Mouse (Mus musculus) megakaryocyte, embryonic 14.5 days (primary cell): ENCODE measurements at regions not wholly inside any gene's neighbourhood (a gene's known extent, or its start where the extent isn't known, plus 50 kb on each side); places are given as distances from the start of the nearest gene placed in this dataset.

Experiments used
- H3K27me3 ChIP-seq: replicated peaks from 2 replicates; pipeline ENCODE3; 2012; ENCODE audit warnings: inconsistent platforms
- H3K36me3 ChIP-seq: replicated peaks from 2 replicates; pipeline ENCODE3; 2012; ENCODE audit warnings: low read length, inconsistent platforms, mixed read lengths
- H3K4me1 ChIP-seq: 2 replicates; pipeline ENCODE4 v1.6.1; 2012; ENCODE audit warnings: inconsistent platforms
- H3K4me3 ChIP-seq: replicated peaks from 2 replicates; pipeline ENCODE3; 2012; ENCODE audit warnings: moderate library complexity, mild to moderate bottlenecking, inconsistent platforms
- H3K9me3 ChIP-seq: 2 replicates; pipeline ENCODE4 v1.6.1; 2012; ENCODE audit warnings: inconsistent platforms
- FLI1 ChIP-seq: IDR thresholded peaks from 2 replicates; pipeline ENCODE4 v1.6.1; 2012; ENCODE audit warnings: low read length, inconsistent platforms, mixed read lengths
- GATA1 ChIP-seq: IDR thresholded peaks from 3 replicates; pipeline ENCODE4 v1.6.1; 2012; ENCODE audit warnings: mixed read lengths, low read length, inconsistent platforms, borderline replicate concordance

DNA sequence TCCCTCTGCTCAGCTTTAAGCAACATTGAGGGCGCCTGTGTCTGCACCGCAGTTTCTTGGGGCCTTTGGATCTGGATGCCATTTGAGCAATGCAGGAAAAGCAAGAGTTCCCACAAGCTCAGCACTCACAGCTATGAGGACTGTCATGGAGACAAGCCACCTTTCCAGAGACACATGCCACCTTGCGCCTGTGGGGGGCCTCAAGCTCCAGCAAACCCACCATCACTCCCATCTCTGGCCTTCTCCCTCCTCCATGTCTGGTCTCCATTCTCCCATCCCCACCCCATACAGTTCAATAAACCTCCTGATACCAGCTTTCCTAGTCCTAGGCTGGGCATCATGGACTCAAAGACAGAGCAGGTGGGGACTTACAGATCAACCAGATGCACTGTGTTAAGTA, 97.8 kb downstream of the Wdr11 start:
- TF ChIP-seq GATA1: no peak

DNA sequence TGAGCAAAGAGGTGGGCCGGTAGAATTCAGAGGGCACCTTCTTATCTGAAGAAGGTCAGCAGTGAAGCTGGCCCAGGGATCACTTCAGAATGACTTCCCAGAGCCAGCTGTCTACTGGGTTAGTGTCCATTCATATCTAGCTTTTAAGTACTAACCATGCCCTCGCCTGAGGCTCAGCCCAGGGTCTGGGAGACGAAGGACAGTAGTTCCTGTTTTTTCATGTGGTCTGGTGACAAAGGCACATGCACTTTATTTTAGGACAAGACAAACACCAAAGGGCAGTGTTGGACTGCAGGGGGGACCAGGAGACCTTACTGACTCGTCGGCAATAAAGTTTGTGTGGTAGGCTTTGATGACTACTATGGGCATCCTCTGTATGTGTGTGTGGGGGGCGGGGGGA, 99.2 kb downstream of the Wdr11 start:
- H3K4me3 ChIP-seq: no peak overlapping the region
- no peaks in the 10 kb centered on the region for H3K27me3 ChIP-seq
- no peak for TF ChIP-seq GATA1
- no peak for TF ChIP-seq FLI1
- peaks cover 53% of the 10 kb centered on the region for H3K9me3 ChIP-seq
- H3K36me3 ChIP-seq: no peaks in the 10 kb centered on the region
- H3K4me1 ChIP-seq: no peaks in the 10 kb centered on the region

More for the DNA sequence above, 97.8 kb downstream of the Wdr11 start:
- Histone ChIP-seq H3K9me3 (peaks cover 41% of the 10 kb centered on the region), H3K27me3 (no peaks in the 10 kb centered on the region), H3K4me3 (no peak overlapping the region), H3K36me3 (no peaks in the 10 kb centered on the region), H3K4me1 (no peaks in the 10 kb centered on the region)

DNA sequence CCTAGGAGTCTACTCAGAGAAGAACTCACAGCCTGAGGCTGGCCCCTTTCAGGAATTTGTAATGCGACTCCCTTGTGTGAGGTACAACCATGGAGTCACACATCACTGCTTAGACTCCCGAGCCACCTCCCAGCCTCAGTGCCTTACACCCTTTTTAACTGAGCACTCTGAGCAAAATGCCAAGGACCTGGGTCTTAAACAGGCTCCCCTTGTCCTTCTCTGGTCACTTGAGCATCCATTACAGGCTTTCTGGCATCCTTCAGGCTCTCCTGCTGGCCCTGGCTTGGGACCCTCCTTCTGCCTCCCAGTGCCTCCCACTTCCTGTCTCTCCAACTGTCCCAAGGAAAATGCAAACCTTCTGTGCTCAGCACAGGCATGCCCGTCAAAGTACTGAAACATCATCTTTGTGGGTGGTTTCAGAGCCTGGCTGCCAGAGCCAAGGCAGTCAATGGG, 100.0 kb downstream of the Wdr11 start:
- Histone ChIP-seq H3K4me1 (no peaks in the 10 kb centered on the region), H3K4me3 (no peak overlapping the region), H3K9me3 (peaks cover 57% of the 10 kb centered on the region), H3K36me3 (no peaks in the 10 kb centered on the region), H3K27me3 (peaks cover under 1% of the 10 kb centered on the region)
- TF ChIP-seq GATA1 (no peak), FLI1 (no peak)

DNA sequence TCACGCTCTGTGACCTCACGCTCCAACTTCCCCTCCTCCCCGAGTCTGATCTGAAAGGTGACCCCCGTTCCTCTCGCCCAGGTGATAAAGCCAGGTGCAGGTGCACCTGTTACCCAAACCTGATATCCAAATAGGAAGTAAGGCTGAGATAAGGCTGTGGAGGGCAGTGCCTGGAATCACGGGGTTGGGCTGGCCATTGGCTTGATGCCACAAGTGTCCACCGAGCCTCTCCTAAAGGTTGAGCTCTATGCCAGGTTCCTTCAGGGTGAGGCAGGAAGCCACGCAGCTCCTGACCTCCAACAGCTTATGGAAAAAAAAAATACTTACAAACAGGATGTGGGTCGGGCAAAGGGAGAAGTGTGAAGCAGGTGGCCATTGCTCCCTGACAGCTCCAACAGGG, 102.0 kb downstream of the Wdr11 start:
- no peaks in the 10 kb centered on the region for H3K4me1 ChIP-seq
- H3K27me3 ChIP-seq: peaks cover 2% of the 10 kb centered on the region
- peaks cover 65% of the 10 kb centered on the region for H3K9me3 ChIP-seq
- TF ChIP-seq FLI1 (no peak), GATA1 (no peak)
- no peak overlapping the region for H3K4me3 ChIP-seq
- H3K36me3 ChIP-seq: no peaks in the 10 kb centered on the region

DNA sequence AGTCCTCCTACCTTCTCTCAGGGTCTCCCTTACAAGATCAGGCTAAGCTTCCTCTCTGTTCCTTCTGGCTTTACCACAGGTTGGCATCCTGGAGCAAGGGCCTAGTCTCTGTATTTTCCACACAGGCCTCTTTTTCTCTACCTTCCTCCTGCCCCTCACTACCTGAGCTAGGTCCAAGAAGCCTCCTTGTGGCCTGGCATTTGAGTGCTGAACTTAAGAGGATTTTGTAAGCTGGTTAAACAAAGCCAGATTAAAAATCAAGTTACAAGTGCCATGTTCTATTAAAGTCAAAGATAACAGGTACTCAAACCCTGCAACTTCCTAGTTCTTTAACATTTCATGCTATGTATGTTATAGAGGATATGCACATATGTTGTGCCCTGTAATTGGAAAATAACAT, 102.5 kb downstream of the Wdr11 start:
- Histone ChIP-seq H3K9me3 (peaks cover 60% of the 10 kb centered on the region), H3K36me3 (no peaks in the 10 kb centered on the region), H3K4me3 (no peak overlapping the region), H3K27me3 (peaks cover 2% of the 10 kb centered on the region), H3K4me1 (no peaks in the 10 kb centered on the region)
- no peak for TF ChIP-seq GATA1
- no peak for TF ChIP-seq FLI1

DNA sequence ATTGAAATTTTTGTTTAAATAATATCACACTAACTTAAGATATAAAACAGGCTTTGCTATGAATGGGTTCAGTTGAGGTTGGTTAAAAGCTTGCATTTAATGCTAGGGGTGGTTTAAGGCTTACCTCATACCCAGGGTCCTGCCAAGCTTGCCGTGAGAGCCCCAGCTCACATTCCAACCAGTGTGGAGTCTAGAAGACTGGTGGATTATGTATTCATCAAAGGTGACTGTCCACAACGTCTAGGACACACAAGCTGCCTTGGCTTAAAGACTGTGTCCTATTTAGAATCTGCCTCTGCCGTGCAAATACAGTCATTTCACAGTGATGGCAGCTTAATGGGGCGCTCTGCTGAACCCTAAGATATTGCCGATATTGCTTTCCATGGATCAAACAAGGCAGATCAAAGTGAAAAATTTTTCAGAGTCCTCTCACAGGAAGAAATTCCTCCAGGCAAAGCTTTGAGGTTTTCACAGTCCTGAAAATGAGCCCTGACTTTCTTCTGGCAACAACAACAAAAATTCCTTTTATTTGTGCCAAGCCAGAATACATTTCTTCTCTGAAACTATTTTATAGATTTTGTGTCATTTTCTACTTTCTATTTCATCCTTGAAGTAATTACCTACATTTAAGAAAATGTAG, 108.4 kb downstream of the Wdr11 start:
- TF ChIP-seq FLI1 (no peak), GATA1 (no peak)
- Histone ChIP-seq H3K4me1 (no peaks in the 10 kb centered on the region), H3K4me3 (no peak overlapping the region), H3K36me3 (no peaks in the 10 kb centered on the region), H3K27me3 (peaks cover 2% of the 10 kb centered on the region), H3K9me3 (peaks cover 19% of the 10 kb centered on the region)

DNA sequence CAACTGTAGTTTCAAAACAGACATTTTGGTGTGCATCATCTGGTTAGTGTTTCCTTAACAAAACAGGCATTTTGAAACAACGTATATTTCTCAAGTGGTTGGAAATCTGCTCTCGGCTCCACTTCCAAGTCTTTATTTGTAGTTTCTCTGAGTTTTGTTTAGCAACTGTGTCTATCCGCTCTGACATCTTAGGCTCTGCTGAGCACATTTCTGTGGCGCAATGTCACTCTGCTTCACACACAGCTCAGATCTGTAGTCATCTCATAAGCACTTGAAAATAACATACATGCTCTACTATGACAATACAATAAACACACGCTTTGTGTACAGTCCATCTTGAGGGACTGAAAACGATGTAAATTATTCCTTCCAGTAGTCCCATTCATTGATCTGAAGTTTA, 135.9 kb downstream of the Wdr11 start:
- Histone ChIP-seq H3K36me3 (no peaks in the 10 kb centered on the region), H3K9me3 (peaks cover 6% of the 10 kb centered on the region; the same call in 1 of the 2 replicates), H3K27me3 (no peaks in the 10 kb centered on the region), H3K4me3 (no peak overlapping the region), H3K4me1 (no peaks in the 10 kb centered on the region)
- no peak for TF ChIP-seq FLI1
- no peak for TF ChIP-seq GATA1

DNA sequence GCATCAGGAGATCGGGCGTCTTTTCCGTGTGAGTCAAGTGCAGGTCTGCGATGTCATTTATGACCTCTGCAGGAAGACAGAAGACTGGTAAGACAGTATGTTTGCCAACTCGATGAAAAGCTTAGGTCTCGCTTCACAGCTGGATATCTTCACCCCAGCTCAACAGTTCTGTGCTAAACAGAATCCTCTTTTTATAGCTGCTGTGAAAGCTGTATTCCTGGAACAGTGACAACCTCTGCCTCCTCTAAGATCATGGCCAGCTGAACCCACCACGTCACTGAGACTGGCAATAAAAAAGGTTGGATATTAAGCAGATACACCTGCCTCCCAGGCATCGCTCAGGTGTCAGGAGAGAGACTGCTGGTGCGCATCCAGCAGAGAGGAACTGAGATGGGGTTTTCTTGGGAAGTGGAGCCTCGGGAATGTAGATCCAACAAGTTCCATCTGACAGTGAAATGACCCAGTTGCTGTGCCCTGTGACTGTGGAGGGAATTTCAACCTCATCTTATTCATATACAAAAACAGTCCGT, 138.1 kb downstream of the Wdr11 start:
- Histone ChIP-seq H3K9me3 (peaks cover 6% of the 10 kb centered on the region; the same call in 1 of the 2 replicates), H3K27me3 (no peaks in the 10 kb centered on the region), H3K4me3 (no peak overlapping the region), H3K4me1 (no peaks in the 10 kb centered on the region), H3K36me3 (no peaks in the 10 kb centered on the region)
- no peak for TF ChIP-seq FLI1
- no peak for TF ChIP-seq GATA1

DNA sequence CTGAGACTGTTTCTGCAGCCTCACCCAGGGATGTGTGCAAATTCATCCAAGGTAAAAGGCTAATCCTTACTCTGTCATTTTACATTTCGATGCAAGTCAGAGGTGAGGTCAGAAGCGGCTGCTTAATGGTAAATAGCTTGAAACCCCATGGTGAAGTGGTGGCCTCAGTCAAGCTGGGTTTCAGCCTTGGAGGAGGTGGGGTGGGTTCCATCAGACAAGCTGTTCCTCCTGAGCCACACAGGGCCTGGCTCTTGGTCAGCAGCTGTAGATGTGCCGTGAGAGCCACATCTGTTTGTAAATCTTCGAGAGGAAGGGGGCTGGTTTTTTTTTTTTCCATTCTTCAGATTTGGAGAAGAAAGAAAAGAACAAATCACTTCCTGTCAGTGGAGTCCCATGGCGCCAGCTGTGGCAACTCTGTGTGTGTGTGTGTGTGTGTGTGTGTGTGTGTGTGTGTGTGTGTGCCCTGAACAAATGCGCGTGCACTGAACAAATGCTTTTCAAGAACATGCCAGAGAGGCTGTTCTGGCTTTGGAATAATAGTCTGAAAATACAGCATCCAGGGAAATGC, 139.2 kb downstream of the Wdr11 start:
- Histone ChIP-seq H3K36me3 (no peaks in the 10 kb centered on the region), H3K9me3 (peaks cover 6% of the 10 kb centered on the region; the same call in 1 of the 2 replicates), H3K4me3 (no peak overlapping the region), H3K4me1 (no peaks in the 10 kb centered on the region), H3K27me3 (no peaks in the 10 kb centered on the region)
- no peak for TF ChIP-seq FLI1
- TF ChIP-seq GATA1: no peak

DNA sequence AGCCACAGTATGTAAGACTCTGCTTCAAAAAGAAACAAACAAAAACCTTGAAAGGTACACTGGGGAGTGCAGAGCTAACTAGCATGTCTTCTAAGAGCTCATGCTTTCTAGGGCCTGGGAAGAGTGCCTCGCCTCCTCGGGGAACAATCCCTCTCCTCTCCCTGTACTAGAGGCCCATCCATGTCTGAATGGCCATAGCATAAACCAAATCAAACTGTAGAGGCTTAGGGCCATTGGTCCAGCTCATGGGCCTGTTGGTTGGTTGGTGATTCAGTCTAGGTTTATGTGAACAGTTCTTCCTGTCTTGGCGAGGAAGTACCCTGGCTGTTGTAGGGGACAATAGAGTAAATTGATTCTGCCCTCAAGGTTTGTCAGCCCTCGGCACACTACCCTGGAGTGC, 151.0 kb downstream of the Wdr11 start:
- H3K4me1 ChIP-seq: no peaks in the 10 kb centered on the region
- TF ChIP-seq GATA1 (no peak), FLI1 (no peak)

DNA sequence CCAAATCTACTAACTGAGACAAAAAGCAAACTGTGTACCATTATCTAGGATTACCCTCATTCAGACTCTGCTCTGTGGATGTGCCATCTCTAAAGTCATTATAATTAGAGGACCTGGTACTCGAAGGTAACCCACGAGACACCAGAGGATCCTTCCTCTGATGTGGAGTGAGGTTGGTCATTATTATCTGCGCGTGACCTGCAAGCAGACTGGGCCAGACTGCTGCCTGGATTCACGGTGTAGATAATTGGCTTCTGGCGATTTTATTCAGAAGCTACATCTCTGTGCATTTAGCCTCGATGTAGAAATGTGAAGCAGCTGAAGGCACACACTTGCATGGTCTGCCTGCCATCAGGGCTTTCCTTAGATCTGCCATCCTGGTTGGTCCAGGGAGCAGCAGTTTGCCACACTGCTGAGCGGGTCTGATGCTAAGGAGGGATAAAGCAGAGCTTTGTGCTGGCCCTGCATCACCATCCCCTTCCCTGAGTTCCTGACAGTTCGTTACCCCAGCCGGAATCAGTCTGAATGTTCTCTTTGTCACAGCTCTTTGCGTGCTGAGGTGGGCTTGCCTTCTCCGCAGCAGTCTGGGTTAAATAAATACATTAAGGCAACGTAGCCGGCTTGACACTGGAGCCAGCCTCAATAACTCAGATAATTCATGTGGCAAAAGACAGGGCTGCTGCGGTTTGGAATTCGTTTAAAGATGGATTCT, 152.4 kb downstream of the Wdr11 start:
- TF ChIP-seq GATA1 (no peak), FLI1 (no peak)
- Histone ChIP-seq H3K4me1 (no peaks in the 10 kb centered on the region), H3K4me3 (no peak overlapping the region), H3K9me3 (peaks cover 21% of the 10 kb centered on the region), H3K27me3 (no peaks in the 10 kb centered on the region), H3K36me3 (no peaks in the 10 kb centered on the region)

More for the DNA sequence above, 151.0 kb downstream of the Wdr11 start:
- H3K36me3 ChIP-seq: no peaks in the 10 kb centered on the region
- H3K9me3 ChIP-seq: peaks cover 13% of the 10 kb centered on the region; the same call in 1 of the 2 replicates
- no peaks in the 10 kb centered on the region for H3K27me3 ChIP-seq
- no peak overlapping the region for H3K4me3 ChIP-seq
